Mouse (Mus musculus) WW6 (cell line): Measurements from ENCODE around the gene Arhgap22.

Experiments
- DNase-seq: peaks from one replicate; pipeline ENCODE4 v3.0.0-alpha.2; 2013; ENCODE audit warnings: low read depth, low spot score

Arhgap22 gene

GRCm38 (mm10) chr14:33282447-33282846 lies 68.6 kb downstream of the Arhgap22 start:
- no peak for DNase-seq

GRCm38 (mm10) chr14:33287920-33288319 lies 74.1 kb downstream of the Arhgap22 start:
- DNase-seq: no peak

- DNase-seq: no peak
Observed at GRCm38 (mm10) chr14:33290038-33290437, 76.2 kb downstream of the Arhgap22 start.

- no peak for DNase-seq
Observed at GRCm38 (mm10) chr14:33294488-33294887, 80.7 kb downstream of the Arhgap22 start.

GRCm38 (mm10) chr14:33296698-33297341 lies 83.0 kb downstream of the Arhgap22 start:
- DNase-seq: no peak

- DNase-seq: no peak
Observed at GRCm38 (mm10) chr14:33300591-33300990, 86.8 kb downstream of the Arhgap22 start.

GRCm38 (mm10) chr14:33303348-33303819 lies 89.6 kb downstream of the Arhgap22 start:
- no peak for DNase-seq

GRCm38 (mm10) chr14:33305645-33306281 lies 91.9 kb downstream of the Arhgap22 start:
- DNase-seq: no peak

GRCm38 (mm10) chr14:33310719-33311118 lies 96.9 kb downstream of the Arhgap22 start:
- DNase-seq: no peak

- DNase-seq: no peak
Observed at GRCm38 (mm10) chr14:33312309-33312708, 98.5 kb downstream of the Arhgap22 start.

GRCm38 (mm10) chr14:33313624-33314023 lies 99.8 kb downstream of the Arhgap22 start:
- DNase-seq: peak; percentile 31

GRCm38 (mm10) chr14:33314160-33314559 lies 100.3 kb downstream of the Arhgap22 start:
- DNase-seq: no peak

- no peak for DNase-seq
Observed at GRCm38 (mm10) chr14:33315111-33315510, 101.3 kb downstream of the Arhgap22 start.

- DNase-seq: no peak
Observed at GRCm38 (mm10) chr14:33315771-33316170, 101.9 kb downstream of the Arhgap22 start.

- DNase-seq: no peak
Observed at GRCm38 (mm10) chr14:33317946-33318345, 104.1 kb downstream of the Arhgap22 start.

GRCm38 (mm10) chr14:33319541-33320521 lies 106.0 kb downstream of the Arhgap22 start:
- DNase-seq: peak; percentile 61

- DNase-seq: no peak
Observed at GRCm38 (mm10) chr14:33320856-33321255, 107.0 kb downstream of the Arhgap22 start.

GRCm38 (mm10) chr14:33322661-33323088 lies 108.8 kb downstream of the Arhgap22 start:
- peak; percentile 26 for DNase-seq

- no peak for DNase-seq
Observed at GRCm38 (mm10) chr14:33324556-33324955, 110.7 kb downstream of the Arhgap22 start.

- no peak for DNase-seq
Observed at GRCm38 (mm10) chr14:33328369-33328768, 114.5 kb downstream of the Arhgap22 start.

- no peak for DNase-seq
Observed at GRCm38 (mm10) chr14:33329297-33329805, 115.5 kb downstream of the Arhgap22 start.

GRCm38 (mm10) chr14:33330986-33331385 lies 117.2 kb downstream of the Arhgap22 start:
- DNase-seq: no peak
